Mouse (Mus musculus) B cell, adult 67 days (primary cell): Measurements from ENCODE around the gene Hoxa4. TPM values are rescaled to one million over a fixed set of nuclear protein-coding genes. Genes with fewer than 3 reads are reported as not detected.

Experiments
- total RNA-seq, 2 experiments: library from RNA; stranded (reverse); gene quantifications; 4 replicates each; pipeline ENCODE4 v1.2.4; 2023

Gene Hoxa4
- total RNA-seq, result not detected

DNA sequence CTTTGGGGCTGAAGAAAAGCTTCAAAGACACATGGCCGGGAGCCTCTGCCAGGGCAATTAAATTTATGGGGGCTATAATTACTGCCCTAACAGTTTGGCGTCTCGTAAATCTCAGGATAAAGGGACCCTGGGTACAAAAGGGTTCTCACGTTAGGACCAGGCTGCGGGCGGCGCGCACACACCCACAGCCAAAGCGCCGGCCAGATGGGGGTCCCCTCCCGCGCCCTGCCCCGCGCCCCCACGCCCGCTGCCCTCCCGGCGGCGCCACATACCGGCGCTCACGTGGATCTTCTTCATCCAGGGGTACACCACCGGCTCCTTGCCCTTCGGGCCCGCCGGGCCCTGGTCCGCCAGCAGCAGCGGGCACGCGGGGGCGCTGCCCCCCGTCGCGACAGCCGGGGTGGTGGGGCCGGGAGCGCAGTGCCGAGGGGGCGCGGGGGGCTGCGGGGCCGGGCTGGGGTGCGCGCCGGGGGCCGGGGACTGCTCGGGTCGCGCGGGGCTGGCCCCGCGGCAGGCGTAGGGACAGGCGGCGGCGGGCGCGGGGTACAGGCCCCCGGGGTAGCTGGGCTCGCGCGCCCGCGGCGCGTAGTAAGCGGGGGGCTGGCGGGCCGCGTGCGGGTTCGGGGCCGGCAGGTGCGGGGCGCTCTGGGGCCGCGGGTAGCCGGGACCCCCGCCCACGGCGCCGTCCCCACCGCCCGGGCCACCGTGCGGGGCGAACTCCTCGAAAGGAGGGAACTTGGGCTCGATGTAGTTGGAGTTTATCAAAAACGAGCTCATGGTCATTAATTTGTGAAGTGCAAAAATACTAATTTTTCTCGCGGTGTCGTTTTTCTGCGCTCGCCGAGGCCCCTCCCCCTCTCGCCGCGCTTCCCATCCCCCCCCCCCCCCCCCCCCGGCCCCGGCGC is at the start of gene Hoxa4:
Hoxa4 (minus strand) TSS at position 848 of the 905 bp plus-strand sequence.

DNA sequence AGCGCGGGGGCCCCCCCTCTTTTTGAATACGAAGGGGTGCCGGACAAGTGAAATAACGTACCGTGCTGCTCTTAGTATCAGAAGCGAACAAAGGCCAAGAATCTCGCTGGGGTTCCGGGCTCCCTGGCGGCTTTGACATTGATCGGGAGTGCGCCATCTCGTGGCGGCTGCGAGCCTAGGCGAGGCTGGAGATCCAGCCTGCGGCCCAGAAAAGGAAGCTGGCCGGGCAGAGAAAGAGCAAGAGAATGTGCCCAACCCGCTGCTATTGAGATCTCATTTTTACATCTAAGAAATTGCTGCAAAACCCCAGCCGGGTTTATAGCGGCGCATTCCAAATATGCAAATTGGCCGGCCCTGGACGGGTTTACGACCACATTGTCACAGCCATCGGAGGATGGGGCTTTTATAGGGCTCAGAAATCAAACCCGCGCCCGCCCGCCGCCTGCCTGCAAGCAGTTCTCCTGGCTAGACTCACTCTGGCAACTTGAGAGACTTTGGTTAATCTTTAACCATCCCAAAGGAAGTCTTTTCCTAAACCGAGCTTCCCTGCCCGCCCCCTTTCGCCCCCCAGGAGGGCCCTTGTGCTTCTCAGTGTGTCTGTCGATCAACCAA is 48.9 kb upstream of the Hoxa4 start, which contains the start of gene Hoxa10:
Hoxa10 (minus strand) TSS at position 466 of the 612 bp plus-strand sequence.

DNA sequence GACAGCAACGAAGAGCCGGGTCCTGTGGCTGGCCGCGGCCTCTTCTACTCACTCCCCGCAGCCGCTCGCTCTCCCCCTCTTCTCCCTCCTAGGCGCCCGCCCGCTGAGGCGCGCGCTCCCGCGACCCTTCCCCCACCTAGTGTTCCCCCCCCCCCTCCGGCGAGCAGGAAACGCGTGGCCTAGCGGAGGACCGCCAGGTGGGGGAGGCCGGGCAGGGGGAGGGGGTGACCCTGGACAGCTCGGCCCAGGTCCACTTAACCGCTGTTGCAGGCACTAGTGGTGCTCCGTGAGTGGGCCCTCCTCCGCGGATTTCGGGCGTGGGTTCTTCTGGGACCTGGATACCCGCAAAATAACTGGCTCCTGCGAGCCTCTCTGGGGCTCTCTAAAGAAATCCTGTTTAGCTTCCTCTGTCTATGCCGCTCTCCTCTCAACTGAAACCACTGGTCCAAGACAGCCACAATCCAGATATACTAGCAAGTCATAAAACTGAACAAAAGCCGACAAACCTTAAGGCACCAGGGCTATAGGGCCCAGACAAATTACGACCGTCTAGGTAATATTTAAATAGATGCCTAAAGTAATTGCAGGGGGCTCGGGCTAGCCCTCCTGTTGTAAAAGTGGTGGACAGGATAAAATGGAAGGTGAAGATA is 39.1 kb upstream of the Hoxa4 start, which contains the start of gene Hoxa9:
Hoxa9 (minus strand) TSS at position 574 of the 650 bp plus-strand sequence.

DNA sequence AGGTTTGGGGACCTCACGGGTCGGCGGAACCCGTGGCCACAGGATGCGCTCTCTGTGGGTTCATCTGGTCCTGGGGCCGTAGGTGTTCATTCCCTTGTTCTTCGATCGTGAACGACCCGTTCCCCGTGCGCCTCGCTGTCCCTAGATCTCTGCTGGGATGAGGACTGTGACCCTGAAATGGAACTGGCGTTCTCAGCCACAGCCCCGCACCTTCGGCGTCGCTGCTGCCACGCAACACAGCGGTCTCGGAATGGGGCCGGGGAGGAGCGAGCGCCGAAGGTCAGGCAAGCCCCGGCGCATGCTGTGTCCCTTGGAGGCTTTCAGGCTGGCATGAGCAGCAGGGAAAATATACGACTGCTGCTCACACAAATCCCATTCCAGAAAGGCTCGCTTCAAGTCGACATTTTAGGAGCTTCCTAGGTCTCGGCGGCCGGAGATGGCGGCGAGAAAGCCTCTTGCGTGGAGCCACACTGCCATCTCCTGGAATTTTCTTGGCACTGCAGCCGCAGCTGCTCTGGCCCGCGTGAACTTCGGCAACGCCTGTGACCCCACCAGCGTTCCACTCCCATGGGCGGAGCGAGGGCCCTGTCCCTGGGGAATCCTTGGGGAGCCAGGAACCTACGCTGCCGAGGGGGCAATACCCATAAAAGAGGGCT is 29.9 kb upstream of the Hoxa4 start, which contains the start of gene Hoxa7:
Hoxa7 (minus strand) TSS at position 518 of the 656 bp plus-strand sequence.

DNA sequence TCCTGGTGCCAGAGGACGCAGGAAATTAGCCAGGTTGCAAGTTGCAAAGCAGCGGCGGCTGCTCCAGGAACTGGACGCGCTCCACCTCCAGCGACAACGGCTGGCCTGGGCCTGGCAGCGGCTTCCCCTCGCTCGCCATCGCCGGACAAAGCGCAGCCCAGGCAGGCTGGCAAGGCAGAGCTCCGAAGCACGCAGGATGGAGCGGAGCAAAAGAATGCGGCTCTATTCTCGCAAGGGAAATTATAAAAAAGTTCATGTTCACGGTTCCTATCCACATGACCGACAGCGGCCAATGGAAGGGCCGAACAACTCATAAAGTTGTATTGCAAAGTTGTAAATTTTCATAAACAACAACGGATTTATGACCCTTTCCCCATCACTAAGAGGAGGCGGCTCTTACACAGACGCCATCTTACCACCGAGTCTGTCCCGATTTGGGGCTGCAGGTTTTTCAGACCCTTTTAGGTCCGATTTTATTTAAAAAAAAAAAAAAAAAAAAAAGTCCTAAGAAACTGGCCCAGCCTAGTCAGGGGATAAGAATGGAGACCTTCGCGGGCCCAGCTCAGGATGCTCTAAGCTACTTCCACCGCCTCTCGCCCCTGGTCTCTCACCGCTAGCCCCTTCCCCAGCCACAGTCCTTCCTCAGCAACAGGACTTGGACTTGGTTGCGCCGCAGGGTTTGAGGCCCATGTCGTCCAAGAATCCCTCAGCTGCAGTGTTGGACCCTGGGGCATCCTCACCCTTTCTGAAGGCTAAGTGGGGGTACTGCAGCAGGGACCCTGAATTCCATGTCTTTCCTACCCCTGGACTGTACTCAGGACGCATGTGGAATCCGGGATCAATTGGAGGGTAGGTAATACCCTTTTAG is 21.8 kb upstream of the Hoxa4 start, which contains the start of the genes Hoxa3 and Gm28308:
Hoxa3 (minus strand) TSS at position 218 of the 868 bp plus-strand sequence.
Gm28308 (minus strand) TSS at position 221 of the 868 bp plus-strand sequence.

DNA sequence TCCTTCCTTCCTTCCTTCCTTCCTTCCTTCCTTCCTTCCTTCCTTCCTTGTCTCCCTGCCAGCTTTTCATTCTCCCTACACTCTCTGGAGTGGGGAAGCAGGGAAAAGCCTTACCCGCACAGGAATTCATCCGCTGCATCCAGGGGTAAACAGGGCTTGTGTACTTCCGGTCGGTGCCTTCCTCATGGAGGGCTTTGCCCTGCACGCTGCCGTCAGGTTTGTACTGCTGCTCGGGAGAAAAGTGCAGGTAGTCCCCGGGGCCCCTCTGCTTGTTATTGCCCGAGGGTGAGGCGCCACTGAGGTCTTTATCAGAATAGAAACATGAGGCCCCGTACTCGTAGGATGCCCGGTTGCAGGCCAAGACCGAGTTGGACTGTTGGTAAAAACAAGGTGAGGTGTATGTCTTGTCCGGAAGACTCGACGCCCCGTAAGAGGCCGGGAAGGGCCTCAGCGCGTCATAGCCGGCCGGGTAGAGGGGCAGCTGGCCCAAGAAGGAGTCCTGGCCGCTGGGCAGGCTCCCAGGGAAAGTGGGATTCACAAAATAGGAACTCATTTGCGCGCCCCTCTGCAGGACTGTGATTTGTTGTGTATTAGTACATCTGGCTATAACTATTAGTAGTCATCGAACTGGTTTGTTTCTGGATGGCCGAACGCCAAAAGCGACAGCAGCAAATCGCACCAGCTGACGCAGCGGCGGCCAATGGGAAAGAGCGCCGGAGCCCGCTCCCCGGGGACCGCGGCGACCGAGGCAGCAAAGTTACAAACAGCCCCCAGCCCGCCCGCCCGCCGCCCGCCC is 16.7 kb upstream of the Hoxa4 start, which contains the start of gene Hoxa6:
Hoxa6 (minus strand) TSS at position 651 of the 796 bp plus-strand sequence.

DNA sequence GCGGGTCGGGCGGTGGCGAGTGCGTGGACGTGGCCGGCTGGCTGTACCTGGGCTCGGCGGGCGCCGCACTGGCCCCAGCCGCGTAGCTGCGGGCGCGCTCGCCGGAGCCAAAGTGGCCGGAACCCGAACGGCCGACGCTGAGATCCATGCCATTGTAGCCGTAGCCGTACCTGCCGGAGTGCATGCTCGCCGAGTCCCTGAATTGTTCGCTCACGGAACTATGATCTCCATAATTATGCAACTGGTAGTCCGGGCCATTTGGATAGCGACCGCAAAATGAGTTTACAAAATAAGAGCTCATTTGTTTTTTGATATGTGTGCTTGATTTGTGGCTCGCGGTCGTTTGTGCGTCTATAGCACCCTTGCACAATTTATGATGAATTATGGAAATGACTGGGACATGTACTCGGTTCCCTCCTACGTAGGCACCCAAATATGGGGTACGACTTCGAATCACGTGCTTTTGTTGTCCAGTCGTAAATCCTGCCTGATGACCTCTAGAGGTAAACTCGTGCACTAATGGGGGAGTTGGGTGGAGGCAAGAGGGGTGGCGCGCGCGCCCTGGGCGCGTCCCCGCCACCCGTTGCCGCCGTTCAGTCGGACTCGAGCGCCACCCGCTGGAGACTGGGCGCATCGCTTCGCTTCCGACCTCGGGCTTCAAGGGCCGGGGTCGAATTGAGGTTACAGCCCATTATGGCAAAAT is 12.6 kb upstream of the Hoxa4 start, which contains the start of gene Hoxa5:
Hoxa5 (minus strand) TSS at position 538 of the 703 bp plus-strand sequence.

DNA sequence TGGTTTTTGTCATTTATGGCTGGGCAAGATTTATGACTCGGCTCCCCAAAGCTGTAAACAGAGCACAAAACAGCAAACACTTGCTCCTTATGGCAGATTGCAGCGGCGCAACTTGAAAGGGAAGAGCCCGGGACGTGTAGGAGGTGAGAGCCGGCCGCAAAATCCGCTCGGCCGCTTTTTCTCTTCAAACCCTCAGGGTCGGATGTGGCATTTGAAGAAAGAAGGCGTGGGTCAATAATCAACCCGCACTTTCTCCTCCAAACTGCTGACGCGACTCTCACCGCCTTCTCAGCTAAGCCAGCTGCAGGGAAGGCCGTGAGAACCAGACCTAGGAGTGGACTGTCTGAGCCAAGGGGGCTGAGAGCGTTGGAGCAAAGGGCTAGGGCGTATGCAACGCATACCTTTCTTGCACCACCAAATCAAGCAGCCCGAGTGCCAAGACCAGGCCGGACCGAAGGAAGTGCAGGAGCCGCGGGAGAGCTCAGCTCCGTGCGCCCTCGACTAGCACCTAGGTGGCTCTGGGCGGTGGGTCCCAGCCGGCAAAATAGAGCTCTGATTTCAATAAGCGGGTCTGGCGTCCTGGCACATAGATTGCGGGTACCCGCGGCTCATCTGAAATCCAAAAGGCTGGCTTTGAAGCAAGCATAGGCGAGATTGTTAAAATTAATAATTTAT is 14.4 kb downstream of the Hoxa4 start, which contains the start of gene 5730596B20Rik:
5730596B20Rik (plus strand) TSS at position 438 of the 675 bp plus-strand sequence.

DNA sequence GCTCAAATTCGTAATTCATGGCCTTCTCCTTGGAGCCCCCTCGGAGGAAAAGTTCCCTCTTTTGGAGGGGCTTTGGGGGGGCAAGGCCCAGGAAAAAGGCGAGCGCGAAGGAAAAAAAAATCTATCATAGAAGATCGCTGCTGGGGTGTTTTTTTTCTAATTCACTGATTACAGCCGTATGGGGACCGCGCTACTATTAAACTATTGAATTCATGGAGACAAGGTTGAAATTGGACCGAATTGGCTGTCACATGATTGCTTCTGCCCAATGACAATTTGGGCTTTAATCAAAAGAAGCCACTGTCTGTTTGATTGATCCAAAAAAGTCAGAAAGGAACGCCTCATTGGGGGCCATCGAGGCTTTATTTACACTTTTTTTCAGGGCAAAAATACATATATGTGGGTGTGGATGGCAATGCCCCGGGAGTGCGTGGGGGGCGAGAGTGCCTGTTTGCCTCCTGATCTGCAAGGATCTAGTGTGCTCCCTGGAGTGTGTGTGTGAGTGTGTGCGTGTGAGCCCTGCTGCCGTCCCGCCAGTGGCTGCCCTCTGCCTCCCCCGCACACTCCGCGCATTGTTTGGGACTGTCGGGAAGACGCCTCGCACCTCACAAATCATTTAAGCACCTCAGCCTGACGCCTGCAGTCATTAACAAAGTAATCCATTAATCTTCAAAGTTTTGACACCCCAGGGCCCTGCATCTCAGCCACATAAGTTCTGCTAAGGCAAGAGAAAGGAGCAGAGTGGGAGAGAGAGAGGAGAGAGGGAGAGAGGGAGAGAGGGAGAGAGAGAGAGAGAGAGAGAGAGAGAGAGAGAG is 26.7 kb downstream of the Hoxa4 start, which contains the start of gene Hoxa2:
Hoxa2 (minus strand) TSS at position 206 of the 815 bp plus-strand sequence.

DNA sequence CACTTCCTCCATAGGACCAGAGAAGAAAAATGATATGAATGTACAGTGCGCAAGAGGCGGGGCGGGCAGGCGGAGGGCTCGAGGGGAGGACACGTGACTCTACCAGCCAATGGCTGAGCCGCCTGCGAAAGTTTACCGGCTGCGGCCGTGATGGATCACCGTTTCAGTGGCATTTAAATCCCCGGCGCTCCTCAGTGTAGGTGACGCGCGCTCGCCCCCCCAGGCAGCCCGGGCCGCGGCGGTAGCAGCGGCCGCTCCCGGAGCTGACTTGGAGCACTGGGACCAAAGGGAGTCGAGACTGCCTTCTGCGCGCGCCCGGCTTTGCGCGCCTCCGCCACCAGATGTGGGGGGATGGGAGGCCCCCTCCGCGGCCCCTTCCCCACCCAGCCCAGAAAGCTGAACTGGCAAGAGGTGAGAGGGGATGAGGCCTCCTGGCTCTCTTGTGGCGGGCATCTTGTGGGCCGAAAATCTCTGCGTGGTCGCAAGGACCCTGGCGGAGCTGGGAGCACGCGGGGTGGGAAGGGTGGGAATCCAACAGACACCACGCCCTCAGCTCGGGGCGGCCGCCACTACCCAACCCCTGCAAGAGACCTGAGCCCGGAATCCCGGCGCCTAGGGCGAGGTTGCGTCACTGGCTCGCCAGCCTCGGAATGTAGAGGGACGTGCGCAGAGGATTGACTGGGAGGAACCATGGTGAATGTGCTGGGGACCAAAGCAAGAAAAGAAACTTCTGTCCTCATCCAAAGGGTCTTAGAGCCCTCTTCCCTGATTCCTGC is 33.1 kb downstream of the Hoxa4 start, which contains the start of gene Hoxa1:
Hoxa1 (minus strand) TSS at position 42 of the 776 bp plus-strand sequence.

Other genes with a start within 250 kb of the Hoxa4 start
- 10 to 100 TPM; 48.5 to 50.5 TPM for gene Skap2, start 179.2 kb downstream of the Hoxa4 start, total RNA-seq
- not detected for gene Hoxa1, start 33.4 kb downstream of the Hoxa4 start, total RNA-seq
- not detected for gene Hoxa2, start 26.9 kb downstream of the Hoxa4 start, total RNA-seq
- gene 5730596B20Rik, start 14.3 kb downstream of the Hoxa4 start, total RNA-seq, result not detected
- gene Hoxa5, start 12.8 kb upstream of the Hoxa4 start, total RNA-seq, result not detected
- gene Hoxa6, start 17.0 kb upstream of the Hoxa4 start, total RNA-seq, result not detected
- not detected for gene Hoxa3, start 21.6 kb upstream of the Hoxa4 start, total RNA-seq
- not detected for gene Gm28308, start 21.6 kb upstream of the Hoxa4 start, total RNA-seq
- gene Hoxa7, start 30.1 kb upstream of the Hoxa4 start, total RNA-seq, result under 1 TPM in 1 of 2 experiments, not detected in 1; 0.30 TPM
- not detected for gene Hoxa9, start 39.3 kb upstream of the Hoxa4 start, total RNA-seq
- gene Hoxa10, start 49.1 kb upstream of the Hoxa4 start, total RNA-seq, result not detected
- not detected for gene Hoxa11, start 54.1 kb upstream of the Hoxa4 start, total RNA-seq
- gene Hoxa13, start 69.1 kb upstream of the Hoxa4 start, total RNA-seq, result not detected
- gene Evx1, start 121.7 kb upstream of the Hoxa4 start, total RNA-seq, result not detected